Mouse (Mus musculus) lung, embryonic 14.5 days (tissue): Measurements from ENCODE around the gene Gnl1. TPM values are rescaled to one million over a fixed set of nuclear protein-coding genes. Genes with fewer than 3 reads are reported as not detected.
"Not testable (repeated sequence)": the region's sequence is repeated elsewhere in the genome, so short reads cannot be mapped to it uniquely, and the experiment has no call there.

ENCODE experiments used
- ATAC-seq: fragments of 200-750 bp; cut with Nextera tagmentation; 2 replicates; pipeline ENCODE4 v1.8.0; 2017; ENCODE audit warnings: mild to moderate bottlenecking, moderate TSS enrichment, moderate library complexity; ENCODE audit not compliant: insufficient read depth
- DNase-seq: peaks from one replicate; pipeline ENCODE4 v3.0.0-alpha.2; 2015
- H3K27ac ChIP-seq: fragments of 300-500 bp; sonication (generic); 2 replicates; pipeline ENCODE4 v1.5.1; 2014; ENCODE audit warnings: low read depth, mild to moderate bottlenecking, moderate library complexity
- H3K27me3 ChIP-seq: fragments of 300-500 bp; sonication (generic); 2 replicates; pipeline ENCODE4 v1.6.1; 2014; ENCODE audit warnings: low read length, control low read depth; ENCODE audit not compliant: insufficient read depth
- H3K36me3 ChIP-seq: fragments of 300-500 bp; sonication (generic); 2 replicates; pipeline ENCODE4 v1.6.1; 2014; ENCODE audit warnings: control low read depth; ENCODE audit not compliant: insufficient read depth
- H3K4me1 ChIP-seq: fragments of 300-500 bp; sonication (generic); 2 replicates; pipeline ENCODE4 v1.6.1; 2014; ENCODE audit warnings: antibody characterized with exemption, control low read depth; ENCODE audit not compliant: insufficient read depth
- H3K4me2 ChIP-seq: fragments of 300-500 bp; sonication (generic); 2 replicates; pipeline ENCODE4 v1.6.1; 2014; ENCODE audit warnings: mild to moderate bottlenecking
- H3K4me3 ChIP-seq: fragments of 300-500 bp; sonication (generic); 2 replicates; pipeline ENCODE4 v1.5.1; 2014; ENCODE audit warnings: low read depth, low read length
- H3K9ac ChIP-seq: fragments of 300-500 bp; sonication (generic); 2 replicates; pipeline ENCODE4 v1.6.1; 2014
- H3K9me3 ChIP-seq: fragments of 300-500 bp; sonication (generic); 2 replicates; pipeline ENCODE4 v1.6.1; 2016; ENCODE audit warnings: low read depth, low read length, control low read depth
- CTCF ChIP-seq: IDR thresholded peaks from 2 replicates; pipeline ENCODE4 v1.5.1; 2016; ENCODE audit warnings: antibody characterized with exemption, low read depth
- WGBS: fragments of 180-500 bp; shearing (Covaris S2); extraction: QIAGEN DNeasy Blood & Tissue Kit; methylation state at CpG from one replicate; pipeline ENCODE4 v1.1.7; 2014; 5-methylcytosine and 5-hydroxymethylcytosine counted together
- polyA plus RNA-seq: library from polyadenylated mRNA; unstranded; fragments of >200 nt; fragmentation: Nextera tagmentation; extraction: Ambion mirVana; gene quantifications from 2 replicates; pipeline ENCODE4 v1.2.1, GENCODE M21; 2014

Gnl1 gene
- polyA plus RNA-seq, 1 experiment from 2014 or later, result 46.4 TPM

DNA sequence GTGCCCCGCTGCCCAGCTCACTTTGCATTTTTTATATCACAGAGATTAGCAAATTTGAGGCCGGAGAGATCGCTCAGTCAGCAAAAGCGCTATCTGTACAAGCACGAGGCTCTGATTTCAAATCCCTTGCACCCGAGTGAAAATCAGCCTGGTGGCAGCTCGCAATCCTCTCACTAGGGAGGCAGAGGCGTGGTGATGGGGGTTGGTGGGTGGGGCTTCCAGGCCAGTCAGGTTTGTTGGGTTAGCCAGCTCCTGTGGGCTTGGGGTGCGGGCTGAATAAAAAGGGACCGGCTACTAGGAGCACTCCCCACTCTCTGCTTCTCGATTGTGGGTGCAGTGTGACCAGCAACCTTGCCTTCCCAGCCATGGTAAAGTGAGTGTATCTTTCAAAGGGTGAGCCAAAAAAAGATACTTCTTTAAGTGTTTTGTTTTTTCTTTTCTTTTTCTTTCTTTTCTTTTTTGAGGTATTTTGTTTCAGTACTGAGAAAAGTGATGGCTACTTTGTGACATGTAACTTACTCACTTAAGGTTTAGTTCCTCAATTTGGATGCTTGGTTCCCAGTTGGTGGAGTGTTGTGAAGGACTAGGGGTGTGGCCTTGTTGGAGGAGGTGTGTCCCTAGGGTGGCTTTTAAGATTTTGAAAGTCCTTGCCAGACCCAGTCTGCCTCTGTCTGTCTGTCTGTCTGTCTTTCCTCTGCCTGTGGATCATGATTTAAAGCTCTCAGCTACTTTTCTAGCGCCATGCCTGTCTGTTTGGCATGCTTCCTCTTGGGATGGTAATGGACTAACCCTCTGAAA is 18.3 kb downstream of the Gnl1 start:
- Histone ChIP-seq H3K4me2 (peak overlapping the region; percentile 24; the same call in 1 of the 2 replicates), H3K4me3 (no peak overlapping the region), H3K4me1 (no peaks in the 10 kb centered on the region), H3K36me3 (no peaks in the 10 kb centered on the region), H3K9ac (no peak overlapping the region), H3K27me3 (no peaks in the 10 kb centered on the region), H3K27ac (no peak overlapping the region), H3K9me3 (no peaks in the 10 kb centered on the region)
- DNase-seq (peak; percentile 13), ATAC-seq (no peak)
- 46% methylated on average over 12 of the region's 12 CpGs for WGBS
- TF ChIP-seq CTCF, result no peak

DNA sequence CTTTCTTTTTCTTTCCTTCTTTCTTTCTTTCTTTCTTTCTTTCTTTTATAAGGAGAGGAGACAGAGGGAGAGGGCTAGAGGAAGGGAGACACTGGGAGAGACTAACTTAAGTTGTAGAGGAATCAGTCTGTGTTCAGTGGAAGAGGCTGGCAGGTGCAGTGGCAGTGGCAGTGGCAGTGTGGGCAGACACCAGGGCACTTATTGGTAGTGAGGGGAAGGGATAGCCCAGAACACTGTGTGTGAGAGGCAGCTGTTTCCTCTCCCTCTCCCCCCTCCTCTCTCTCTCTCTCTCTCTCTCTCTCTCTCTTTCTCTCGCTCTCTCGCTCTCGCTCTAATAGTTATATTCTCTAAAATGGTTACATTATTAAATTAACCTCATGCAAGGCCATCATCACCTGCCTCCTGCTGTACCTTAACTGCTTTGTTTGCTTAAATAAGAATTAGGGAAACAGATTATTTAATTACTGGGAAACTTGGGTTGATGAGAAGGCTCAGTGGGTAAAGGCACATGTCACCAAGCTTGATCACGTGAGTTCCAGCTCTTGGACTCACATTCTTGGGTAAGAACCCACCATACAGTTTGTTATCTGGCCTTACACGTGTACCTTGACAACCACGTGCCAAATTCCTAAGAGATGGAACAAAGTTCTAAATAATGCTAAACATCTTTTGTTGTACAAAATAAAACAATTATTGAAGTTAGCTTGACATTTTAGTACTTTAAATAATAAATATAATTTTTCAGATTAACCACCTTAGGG is 19.1 kb downstream of the Gnl1 start:
- Histone ChIP-seq H3K9ac (no peak overlapping the region), H3K4me3 (no peak overlapping the region), H3K27me3 (no peaks in the 10 kb centered on the region), H3K4me2 (no peak overlapping the region), H3K36me3 (no peaks in the 10 kb centered on the region), H3K4me1 (no peaks in the 10 kb centered on the region), H3K9me3 (no peaks in the 10 kb centered on the region), H3K27ac (no peak overlapping the region)
- ATAC-seq, result no peak
- no peak for TF ChIP-seq CTCF
- 81% methylated on average over 6 of the region's 6 CpGs for WGBS
- no peak for DNase-seq

DNA sequence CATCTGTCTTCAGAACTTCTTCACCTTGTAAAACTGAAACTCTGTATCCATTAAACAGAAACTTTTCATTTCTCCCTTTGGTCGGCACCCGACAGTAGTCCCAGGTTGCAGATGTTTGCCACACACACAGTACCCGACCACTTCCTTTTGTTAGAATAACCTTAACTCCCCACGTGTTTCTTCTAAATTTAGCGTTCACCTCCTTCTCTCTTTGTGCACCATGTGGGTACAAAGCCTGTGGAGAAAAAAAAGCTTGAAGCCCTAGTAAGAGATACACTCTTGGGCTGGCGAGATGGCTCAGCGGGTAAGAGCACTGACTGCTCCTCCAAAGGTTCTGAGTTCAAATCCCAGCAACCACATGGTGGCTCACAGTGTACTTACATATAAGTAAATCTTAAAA is 19.7 kb downstream of the Gnl1 start:
- H3K9ac ChIP-seq, result no peak overlapping the region
- H3K27ac ChIP-seq, result no peak overlapping the region
- no peak overlapping the region for H3K4me3 ChIP-seq
- H3K27me3 ChIP-seq, result no peaks in the 10 kb centered on the region
- TF ChIP-seq CTCF, result no peak
- DNase-seq (no peak), ATAC-seq (no peak)
- no peak overlapping the region for H3K4me2 ChIP-seq
- no peaks in the 10 kb centered on the region for H3K36me3 ChIP-seq
- H3K4me1 ChIP-seq, result no peaks in the 10 kb centered on the region
- no peaks in the 10 kb centered on the region for H3K9me3 ChIP-seq
- WGBS, result 78% methylated on average over 7 of the region's 7 CpGs

DNA sequence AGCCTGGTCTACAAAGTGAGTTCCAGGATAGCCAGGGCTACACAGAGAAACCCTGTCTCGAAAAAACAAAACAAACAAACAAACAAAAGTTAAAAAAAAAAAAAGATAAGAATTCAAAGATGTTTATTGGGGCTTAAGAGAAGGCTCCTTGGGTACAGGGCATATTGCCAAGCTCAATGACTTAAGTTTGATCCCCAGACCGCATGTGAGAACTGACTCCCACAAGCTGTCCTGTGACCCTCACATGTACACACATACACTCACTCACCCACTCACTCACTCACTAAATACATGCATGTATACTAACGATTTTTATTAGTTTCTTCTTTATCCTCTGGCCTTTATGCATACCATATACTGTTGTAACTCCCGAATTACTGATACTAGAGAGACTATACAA is 20.7 kb downstream of the Gnl1 start:
- no peaks in the 10 kb centered on the region for H3K9me3 ChIP-seq
- no peak overlapping the region for H3K4me3 ChIP-seq
- no peak overlapping the region for H3K9ac ChIP-seq
- no peak for DNase-seq
- no peaks in the 10 kb centered on the region for H3K27me3 ChIP-seq
- no peaks in the 10 kb centered on the region for H3K36me3 ChIP-seq
- no peak overlapping the region for H3K4me2 ChIP-seq
- TF ChIP-seq CTCF, result no peak
- H3K27ac ChIP-seq, result no peak overlapping the region
- ATAC-seq, result no peak
- no peaks in the 10 kb centered on the region for H3K4me1 ChIP-seq
- WGBS, result 66% methylated on average over 4 of the region's 4 CpGs

DNA sequence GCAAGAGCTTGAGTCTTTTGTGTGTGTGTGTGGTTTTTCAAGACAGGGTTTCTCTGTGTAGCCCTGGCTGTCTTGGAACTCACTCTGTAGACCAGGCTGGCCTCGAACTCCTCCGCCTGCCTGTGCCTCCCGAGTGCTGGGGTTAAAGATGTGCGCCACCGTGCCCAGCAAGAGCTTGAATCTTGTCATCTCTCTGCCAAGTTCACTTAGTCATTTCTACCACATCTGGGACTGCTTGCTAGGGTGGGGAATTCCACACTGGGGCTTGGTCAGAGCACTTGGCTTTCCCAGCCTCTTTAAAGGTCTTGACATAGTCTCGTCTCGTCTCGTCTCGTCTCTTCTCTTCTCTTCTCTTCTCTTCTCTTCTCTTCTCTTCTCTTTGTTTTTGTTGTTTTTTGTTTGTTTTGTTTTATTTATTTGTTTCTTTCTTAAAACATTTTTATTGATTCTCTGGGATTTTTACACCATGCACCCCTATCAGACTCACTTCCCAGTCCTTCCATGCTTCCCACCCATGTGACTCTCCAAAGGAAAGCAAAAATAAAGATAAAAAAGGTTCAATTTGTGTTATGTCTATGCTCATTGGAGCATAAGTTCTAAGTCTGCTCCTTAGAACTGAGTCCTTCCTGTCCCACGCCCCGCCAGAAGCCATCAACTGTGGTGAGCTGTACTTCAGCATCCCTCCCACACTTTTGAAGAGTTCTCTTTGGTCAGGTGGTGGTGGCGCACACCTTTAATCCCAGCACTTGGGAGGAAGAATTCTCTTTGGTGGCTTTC is 21.7 kb downstream of the Gnl1 start:
- Histone ChIP-seq H3K4me3 (no peak overlapping the region), H3K4me2 (no peak overlapping the region), H3K9me3 (no peaks in the 10 kb centered on the region), H3K4me1 (no peaks in the 10 kb centered on the region), H3K36me3 (no peaks in the 10 kb centered on the region), H3K27me3 (no peaks in the 10 kb centered on the region), H3K9ac (no peak overlapping the region), H3K27ac (no peak overlapping the region)
- ATAC-seq (no peak), DNase-seq (no peak)
- TF ChIP-seq CTCF, result no peak
- WGBS, result 92% methylated on average over 12 of the region's 12 CpGs

DNA sequence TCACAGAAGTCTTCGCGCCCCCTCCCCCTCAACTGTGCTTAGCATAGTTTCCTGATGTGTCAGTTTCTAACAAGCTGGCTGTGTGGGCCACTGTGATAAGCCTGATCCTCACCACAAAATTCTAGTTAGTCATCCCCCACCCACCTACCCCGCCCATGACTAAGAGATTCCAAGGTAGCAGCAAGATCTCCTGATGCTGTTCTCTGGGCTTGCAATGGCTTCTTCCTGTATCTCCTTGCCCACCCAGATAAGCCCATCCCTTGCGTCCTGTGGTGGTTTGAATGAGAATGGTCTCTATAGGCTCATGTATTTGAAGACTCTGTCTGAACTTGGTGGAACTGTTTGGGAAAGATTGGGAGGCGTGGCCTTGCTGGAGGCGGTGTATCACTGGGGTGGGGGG is 22.3 kb downstream of the Gnl1 start:
- no peaks in the 10 kb centered on the region for H3K27me3 ChIP-seq
- H3K4me3 ChIP-seq, result no peak overlapping the region
- H3K36me3 ChIP-seq, result no peaks in the 10 kb centered on the region
- H3K9ac ChIP-seq, result no peak overlapping the region
- H3K27ac ChIP-seq, result no peak overlapping the region
- 96% methylated on average over 6 of the region's 6 CpGs for WGBS
- H3K4me2 ChIP-seq, result no peak overlapping the region
- no peaks in the 10 kb centered on the region for H3K9me3 ChIP-seq
- DNase-seq (no peak), ATAC-seq (no peak)
- no peaks in the 10 kb centered on the region for H3K4me1 ChIP-seq
- no peak for TF ChIP-seq CTCF

DNA sequence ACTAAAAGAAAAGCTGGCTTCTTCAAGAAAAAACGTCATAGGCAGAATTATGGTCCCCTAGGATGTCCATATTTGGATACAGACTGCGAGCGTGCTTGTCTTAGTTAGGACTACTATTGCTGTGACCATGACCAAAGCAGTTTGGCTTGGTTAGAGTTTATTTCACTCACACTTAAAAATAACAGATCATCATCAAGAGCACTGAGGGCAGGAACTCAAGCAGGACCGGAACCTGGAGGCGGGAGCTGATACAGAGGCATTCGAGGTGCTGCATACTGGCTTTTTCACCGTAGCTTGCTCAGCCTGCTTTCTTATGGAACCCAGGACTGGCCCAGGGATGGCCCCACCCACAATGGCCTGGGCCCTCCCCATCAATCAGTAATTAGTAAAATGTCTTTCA is 23.7 kb downstream of the Gnl1 start:
- no peaks in the 10 kb centered on the region for H3K27me3 ChIP-seq
- 91% methylated on average over 7 of the region's 7 CpGs for WGBS
- ATAC-seq (no peak), DNase-seq (no peak)
- H3K4me3 ChIP-seq, result no peak overlapping the region
- no peak overlapping the region for H3K4me2 ChIP-seq
- no peaks in the 10 kb centered on the region for H3K36me3 ChIP-seq
- H3K27ac ChIP-seq, result no peak overlapping the region
- no peak for TF ChIP-seq CTCF
- no peak overlapping the region for H3K9ac ChIP-seq
- no peaks in the 10 kb centered on the region for H3K9me3 ChIP-seq
- H3K4me1 ChIP-seq, result no peaks in the 10 kb centered on the region

DNA sequence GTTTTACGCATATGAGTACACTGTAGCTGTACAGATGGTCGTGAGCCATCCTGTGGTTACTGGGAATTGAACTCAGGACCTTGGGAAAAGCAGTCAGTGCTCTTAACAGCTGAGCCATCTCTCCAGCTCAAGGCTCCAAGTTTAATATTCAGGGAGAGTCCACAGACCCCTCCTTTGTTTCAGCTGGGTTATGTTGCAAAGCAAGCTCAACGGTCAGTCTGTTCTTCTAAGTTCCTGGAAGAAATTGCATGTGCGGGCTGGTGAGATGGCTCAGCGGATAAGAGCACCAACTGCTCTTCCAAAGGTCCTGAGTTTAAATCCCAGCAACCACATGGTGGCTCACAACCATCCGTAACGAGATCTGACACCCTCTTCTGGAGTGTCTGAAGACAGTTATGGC is 24.8 kb downstream of the Gnl1 start:
- not testable (repeated sequence) for H3K4me3 ChIP-seq, H3K4me2 ChIP-seq, H3K36me3 ChIP-seq, ATAC-seq, H3K27ac ChIP-seq, H3K9ac ChIP-seq, H3K27me3 ChIP-seq, H3K4me1 ChIP-seq, H3K9me3 ChIP-seq, DNase-seq
- WGBS, result 83% methylated on average over 7 of the region's 7 CpGs
